Mouse (Mus musculus) erythroblast, embryonic 14.5 days (primary cell): ENCODE results near the gene Fbxl18.

ENCODE experiments used
- GATA1 ChIP-seq: IDR thresholded peaks from 2 replicates; pipeline ENCODE4 v1.6.1; 2012; ENCODE audit warnings: low read length, inconsistent platforms, mixed read lengths
- TAL1 ChIP-seq: IDR thresholded peaks from 3 replicates; pipeline ENCODE4 v1.6.1; 2012; ENCODE audit warnings: low read length, inconsistent platforms, mixed read lengths

- no peak for TF ChIP-seq GATA1
- no peak for TF ChIP-seq TAL1
Measured at GRCm38 (mm10) chr5:142820276-142821265, 74.7 kb downstream of the Fbxl18 start.
